Mouse (Mus musculus) liver, postnatal 0 days (tissue): ENCODE results near the gene Trabd2b.

Experiments used
- CTCF ChIP-seq: sonication (generic); IDR thresholded peaks from 2 replicates; pipeline ENCODE4 v1.5.1; 2016; ENCODE audit warnings: antibody characterized with exemption, low read depth
- EP300 ChIP-seq: IDR thresholded peaks from 2 replicates; pipeline ENCODE4 v1.6.1; 2016; ENCODE audit warnings: antibody characterized with exemption, low read depth, mild to moderate bottlenecking

GRCm38 (mm10) chr4:114434766-114435165, 28.2 kb downstream of the Trabd2b start:
- TF ChIP-seq CTCF (no peak), EP300 (no peak)
